Mouse (Mus musculus) megakaryocyte, embryonic 14.5 days (primary cell): ENCODE data around the gene Gm7138. TPM values are rescaled to one million over a fixed set of nuclear protein-coding genes. Genes with fewer than 3 reads are reported as not detected.

Experiments
- H3K27me3 ChIP-seq: replicated peaks from 2 replicates; pipeline ENCODE3; 2012; ENCODE audit warnings: inconsistent platforms
- H3K36me3 ChIP-seq: replicated peaks from 2 replicates; pipeline ENCODE3; 2012; ENCODE audit warnings: low read length, inconsistent platforms, mixed read lengths
- H3K4me1 ChIP-seq: 2 replicates; pipeline ENCODE4 v1.6.1; 2012; ENCODE audit warnings: inconsistent platforms
- H3K4me3 ChIP-seq: replicated peaks from 2 replicates; pipeline ENCODE3; 2012; ENCODE audit warnings: moderate library complexity, mild to moderate bottlenecking, inconsistent platforms
- H3K9me3 ChIP-seq: 2 replicates; pipeline ENCODE4 v1.6.1; 2012; ENCODE audit warnings: inconsistent platforms
- FLI1 ChIP-seq: IDR thresholded peaks from 2 replicates; pipeline ENCODE4 v1.6.1; 2012; ENCODE audit warnings: low read length, inconsistent platforms, mixed read lengths
- GATA1 ChIP-seq: IDR thresholded peaks from 3 replicates; pipeline ENCODE4 v1.6.1; 2012; ENCODE audit warnings: mixed read lengths, low read length, inconsistent platforms, borderline replicate concordance
- polyA plus RNA-seq: library from polyadenylated mRNA; stranded (reverse); fragments of >175 nt; gene quantifications from 2 replicates; pipeline ENCODE4 v1.2.3, GENCODE M21; 2012; ENCODE audit warnings: low replicate concordance; ENCODE audit not compliant: insufficient read depth

The Gm7138 gene
- polyA plus RNA-seq, 1 experiment: not detected

DNA sequence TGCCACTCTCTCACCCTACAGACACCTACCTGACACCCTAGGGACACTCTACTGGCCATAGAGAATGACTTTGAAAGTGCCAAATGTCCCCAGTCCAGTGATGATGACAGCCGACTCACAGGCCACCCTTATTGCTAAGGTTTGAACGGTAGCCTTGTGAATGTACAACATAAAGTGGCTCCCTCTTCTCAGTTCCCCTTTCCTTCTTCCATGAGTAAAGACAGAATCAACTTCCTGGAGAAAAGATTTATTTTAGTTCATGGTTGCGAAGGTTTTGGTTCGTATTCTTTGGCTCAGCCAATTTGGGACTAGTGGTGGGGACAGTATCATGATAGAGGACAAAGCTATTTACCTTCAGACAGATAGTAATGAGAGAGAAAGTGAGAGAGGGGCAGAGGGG, 37.8 kb downstream of the Gm7138 start:
- no peak overlapping the region for H3K4me3 ChIP-seq
- peaks cover 9% of the 10 kb centered on the region for H3K9me3 ChIP-seq
- TF ChIP-seq FLI1: no peak
- peaks cover 47% of the 10 kb centered on the region for H3K27me3 ChIP-seq
- peaks cover 3% of the 10 kb centered on the region; the same call in 1 of the 2 replicates for H3K4me1 ChIP-seq
- no peaks in the 10 kb centered on the region for H3K36me3 ChIP-seq

DNA sequence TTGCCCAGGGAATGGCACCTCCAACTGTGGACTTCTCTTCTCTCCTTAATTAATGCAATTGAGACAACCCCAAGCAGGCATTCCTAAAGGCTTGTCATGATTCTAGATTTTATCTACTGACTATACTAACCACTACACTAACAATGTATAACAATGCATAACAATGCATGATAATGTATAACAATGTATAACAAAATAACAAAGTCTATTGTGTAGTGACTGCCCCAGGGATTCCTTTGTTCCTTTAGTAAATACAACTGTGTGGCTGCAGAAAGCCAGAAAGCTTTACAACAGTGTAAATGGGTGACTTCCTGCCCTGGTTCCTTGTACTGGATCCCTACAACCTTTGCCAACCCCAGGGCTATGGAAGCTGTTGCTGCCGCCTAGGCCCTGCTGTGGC, 40.8 kb downstream of the Gm7138 start:
- Histone ChIP-seq H3K9me3 (peaks cover 11% of the 10 kb centered on the region), H3K36me3 (no peaks in the 10 kb centered on the region), H3K27me3 (peaks cover 39% of the 10 kb centered on the region), H3K4me1 (peaks cover 9% of the 10 kb centered on the region), H3K4me3 (no peak overlapping the region)
- TF ChIP-seq GATA1 (no peak), FLI1 (no peak)

DNA sequence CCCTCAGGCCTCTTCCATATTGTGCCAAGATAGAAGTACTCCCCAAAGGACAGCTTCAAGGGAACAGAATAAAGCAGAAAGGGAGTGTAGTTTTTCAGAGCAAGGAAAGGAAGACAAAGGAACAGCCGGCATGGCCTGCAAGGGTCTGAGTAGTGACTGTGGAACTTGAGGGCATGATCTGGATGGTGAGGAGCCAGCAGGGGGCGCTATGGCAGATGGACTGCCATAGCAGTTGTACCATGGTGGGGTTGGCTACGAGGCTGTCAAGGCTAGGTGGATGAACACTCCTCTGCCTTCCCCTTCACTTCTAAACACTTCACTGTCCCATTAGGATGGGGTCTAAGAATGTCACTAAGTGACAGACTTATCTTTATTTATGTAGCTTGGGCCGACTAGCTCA, 47.5 kb downstream of the Gm7138 start:
- H3K27me3 ChIP-seq: peaks cover 29% of the 10 kb centered on the region
- H3K4me3 ChIP-seq: no peak overlapping the region
- peaks cover 4% of the 10 kb centered on the region; the same call in 1 of the 2 replicates for H3K9me3 ChIP-seq
- TF ChIP-seq FLI1: no peak
- no peak for TF ChIP-seq GATA1
- H3K4me1 ChIP-seq: peaks cover 5% of the 10 kb centered on the region
- no peaks in the 10 kb centered on the region for H3K36me3 ChIP-seq

DNA sequence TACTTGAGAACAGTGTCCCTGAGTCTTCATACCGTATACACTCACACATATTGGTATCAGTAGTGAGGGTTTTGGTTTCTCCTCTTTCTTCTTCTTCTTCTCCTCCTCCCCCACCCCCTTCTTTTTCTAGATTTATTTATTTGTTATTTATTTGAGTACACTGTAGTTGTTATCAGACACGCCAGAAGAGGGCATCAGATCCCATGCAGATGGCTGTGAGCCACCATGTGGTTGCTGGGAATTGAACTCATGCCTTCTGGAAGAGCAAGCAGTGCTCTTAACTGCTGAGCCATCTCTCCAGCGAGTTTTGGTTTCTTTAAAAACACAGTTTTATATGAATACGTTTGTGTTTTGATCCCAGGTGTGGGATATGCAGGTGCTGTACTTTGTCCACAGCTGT, 48.5 kb downstream of the Gm7138 start:
- no peak for TF ChIP-seq FLI1
- no peak for TF ChIP-seq GATA1

More for the DNA sequence above, 48.5 kb downstream of the Gm7138 start:
- Histone ChIP-seq H3K36me3 (no peaks in the 10 kb centered on the region), H3K27me3 (peaks cover 35% of the 10 kb centered on the region), H3K4me3 (no peak overlapping the region), H3K9me3 (no peaks in the 10 kb centered on the region), H3K4me1 (peaks cover 5% of the 10 kb centered on the region)

Other genes starting within 250 kb of the Gm7138 start
- 35.5 and 120 TPM in 2 replicates for gene Itgb2, start 246.7 kb downstream of the Gm7138 start, polyA plus RNA-seq
- 284 and 814 TPM in 2 replicates for gene Pttg1ip, start 195.2 kb downstream of the Gm7138 start, polyA plus RNA-seq
- 11.6 and 90.7 TPM in 2 replicates for gene Sumo3, start 170.8 kb downstream of the Gm7138 start, polyA plus RNA-seq
- 9.0 and 23.2 TPM in 2 replicates for gene Gm49325, start 170.7 kb downstream of the Gm7138 start, polyA plus RNA-seq
- 14.2 and 28.4 TPM in 2 replicates for gene Ube2g2, start 154.7 kb downstream of the Gm7138 start, polyA plus RNA-seq
- 1.0 and 1.3 TPM in 2 replicates for gene Tspear, start 90.4 kb downstream of the Gm7138 start, polyA plus RNA-seq
- gene Gm19402, start 86.2 kb downstream of the Gm7138 start, polyA plus RNA-seq: not detected in 2 replicates
- not detected in 2 replicates for gene Gm9508, start 79.7 kb downstream of the Gm7138 start, polyA plus RNA-seq
- gene Gm10272, start 70.3 kb downstream of the Gm7138 start, polyA plus RNA-seq: not detected in 2 replicates
- not detected in 2 replicates for gene Gm10024, start 65.5 kb downstream of the Gm7138 start, polyA plus RNA-seq
- gene Gm10142, start 61.1 kb downstream of the Gm7138 start, polyA plus RNA-seq: not detected in 2 replicates
- not detected in 2 replicates for gene Krtap12-1, start 56.3 kb downstream of the Gm7138 start, polyA plus RNA-seq
- not detected in 2 replicates for gene Gm10100, start 50.5 kb downstream of the Gm7138 start, polyA plus RNA-seq
- gene Gm18596, start 34.3 kb downstream of the Gm7138 start, polyA plus RNA-seq: not detected in 2 replicates
- not detected in 2 replicates for gene Gm9736, start 25.6 kb downstream of the Gm7138 start, polyA plus RNA-seq
- not detected in 2 replicates for gene Gm3233, start 17.3 kb downstream of the Gm7138 start, polyA plus RNA-seq
- not detected in 2 replicates for gene Gm3238, start 5.6 kb downstream of the Gm7138 start, polyA plus RNA-seq
- gene Gm3250, start 5.6 kb upstream of the Gm7138 start, polyA plus RNA-seq: not detected in 2 replicates
- not detected in 2 replicates for gene Gm7137, start 11.3 kb upstream of the Gm7138 start, polyA plus RNA-seq
- gene Gm9639, start 18.1 kb upstream of the Gm7138 start, polyA plus RNA-seq: not detected in 2 replicates
- gene Gm19668, start 22.2 kb upstream of the Gm7138 start, polyA plus RNA-seq: not detected in 2 replicates
- gene Gm9507, start 34.9 kb upstream of the Gm7138 start, polyA plus RNA-seq: not detected in 2 replicates
- gene Gm2696, start 37.7 kb upstream of the Gm7138 start, polyA plus RNA-seq: not detected in 2 replicates
- not detected in 2 replicates for gene Krtap10-4, start 50.2 kb upstream of the Gm7138 start, polyA plus RNA-seq
- gene Krtap10-10, start 59.0 kb upstream of the Gm7138 start, polyA plus RNA-seq: not detected in 2 replicates
- not detected in 2 replicates for gene Gm36176, start 69.9 kb upstream of the Gm7138 start, polyA plus RNA-seq
- not detected in 2 replicates for gene Gm10318, start 75.9 kb upstream of the Gm7138 start, polyA plus RNA-seq
- gene Gm3285, start 85.0 kb upstream of the Gm7138 start, polyA plus RNA-seq: not detected in 2 replicates
- gene Lrrc3, start 125.6 kb upstream of the Gm7138 start, polyA plus RNA-seq: 0.03 TPM in 1 of 2 replicates, not detected in the other
- 2.7 TPM in 1 of 2 replicates, not detected in the other for gene Trpm2, start 193.6 kb upstream of the Gm7138 start, polyA plus RNA-seq
- gene 1810043G02Rik, start 201.6 kb upstream of the Gm7138 start, polyA plus RNA-seq: 10.0 and 22.2 TPM in 2 replicates
- 333 and 674 TPM in 2 replicates for gene Pfkl, start 233.1 kb upstream of the Gm7138 start, polyA plus RNA-seq